Mouse (Mus musculus) kidney, adult 18-20 months (tissue): ENCODE results near the gene Vax2.

Experiments
- DNase-seq: peaks from one replicate; pipeline ENCODE4 v3.0.0; 2021

Gene Vax2

DNA sequence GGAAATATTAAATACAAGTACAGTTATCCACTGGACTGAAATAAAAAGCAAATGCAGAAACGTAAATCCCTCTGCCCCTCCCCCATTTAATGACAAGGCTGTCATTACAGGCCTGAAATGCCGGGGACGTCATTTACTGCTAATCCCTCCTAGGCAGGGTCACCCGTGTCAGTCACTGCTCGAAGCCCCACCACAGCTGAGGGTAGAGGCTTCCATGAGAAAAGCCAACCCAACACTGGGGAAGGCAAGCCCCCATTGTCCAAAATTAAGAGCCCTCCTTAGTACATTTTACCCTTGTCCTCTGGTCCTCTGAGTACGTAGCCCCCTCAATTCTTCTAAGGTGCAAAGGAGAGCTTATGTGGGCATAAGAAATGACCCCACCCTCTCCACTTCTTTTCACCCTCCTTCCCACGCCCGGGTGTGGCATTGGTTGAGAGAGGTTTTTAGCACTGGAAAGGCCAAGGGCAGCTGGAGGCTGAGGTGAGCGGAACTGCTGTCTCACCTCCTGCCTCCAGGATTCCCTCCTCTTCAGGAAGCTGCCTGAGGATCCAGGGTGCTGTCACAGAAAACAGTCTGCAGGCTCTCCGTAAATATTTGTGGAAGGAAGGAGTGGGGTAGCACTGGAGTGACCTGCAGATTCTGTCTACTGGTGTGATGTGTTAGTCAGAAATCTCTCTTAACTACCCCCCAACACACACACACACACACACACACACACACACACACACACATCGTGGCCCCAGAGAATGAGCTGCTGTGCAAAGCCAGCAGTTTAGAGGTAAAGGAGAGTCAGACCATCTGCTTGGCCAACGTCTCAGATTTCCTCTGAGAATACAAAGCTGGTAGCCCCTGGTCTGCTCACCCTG, 2.4 kb downstream of the Vax2 start:
- DNase-seq, result no peak

DNA sequence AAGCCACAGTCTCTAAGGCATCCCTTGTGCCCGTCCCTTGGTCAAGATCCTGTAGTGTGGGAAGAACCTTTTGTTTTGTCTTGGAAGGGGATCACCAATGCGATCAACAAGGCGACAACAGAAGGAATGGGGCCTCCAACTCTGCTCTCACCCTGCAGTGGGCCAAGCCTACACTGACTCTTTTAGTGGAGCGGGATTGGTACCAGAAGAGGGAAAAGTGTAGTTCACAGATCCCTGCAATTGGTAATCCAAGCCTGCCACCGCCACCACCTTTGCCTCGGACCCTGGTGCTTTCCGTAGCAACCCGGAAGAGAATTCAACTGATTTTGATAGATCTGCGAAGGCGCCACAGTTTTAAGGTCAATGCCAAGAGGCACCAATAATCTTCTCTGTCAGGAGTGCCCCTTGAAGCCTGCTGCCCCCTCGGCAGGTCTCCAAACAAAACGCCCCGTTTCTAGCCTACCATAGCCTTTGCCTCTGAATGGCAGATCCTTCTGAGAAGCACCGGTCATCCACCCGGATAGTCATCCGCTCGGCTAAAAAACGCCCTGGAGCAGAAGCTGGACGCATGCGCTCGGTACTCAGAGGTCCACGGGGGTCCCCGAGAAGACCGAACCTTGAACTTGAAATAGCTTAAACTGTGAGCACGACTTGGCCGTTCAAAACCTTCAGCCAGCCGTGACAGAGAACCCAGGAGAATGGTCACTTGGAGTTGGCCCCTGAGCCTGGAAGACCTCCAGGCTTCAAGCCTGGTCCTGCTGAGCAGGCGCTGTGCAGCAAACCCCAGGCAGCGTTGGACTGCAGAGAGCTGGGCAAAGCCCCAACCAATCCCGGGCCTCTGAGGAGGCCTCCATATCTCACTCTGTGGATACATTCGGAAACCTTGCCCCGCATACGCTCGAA, 3.4 kb downstream of the Vax2 start:
- no peak for DNase-seq

DNA sequence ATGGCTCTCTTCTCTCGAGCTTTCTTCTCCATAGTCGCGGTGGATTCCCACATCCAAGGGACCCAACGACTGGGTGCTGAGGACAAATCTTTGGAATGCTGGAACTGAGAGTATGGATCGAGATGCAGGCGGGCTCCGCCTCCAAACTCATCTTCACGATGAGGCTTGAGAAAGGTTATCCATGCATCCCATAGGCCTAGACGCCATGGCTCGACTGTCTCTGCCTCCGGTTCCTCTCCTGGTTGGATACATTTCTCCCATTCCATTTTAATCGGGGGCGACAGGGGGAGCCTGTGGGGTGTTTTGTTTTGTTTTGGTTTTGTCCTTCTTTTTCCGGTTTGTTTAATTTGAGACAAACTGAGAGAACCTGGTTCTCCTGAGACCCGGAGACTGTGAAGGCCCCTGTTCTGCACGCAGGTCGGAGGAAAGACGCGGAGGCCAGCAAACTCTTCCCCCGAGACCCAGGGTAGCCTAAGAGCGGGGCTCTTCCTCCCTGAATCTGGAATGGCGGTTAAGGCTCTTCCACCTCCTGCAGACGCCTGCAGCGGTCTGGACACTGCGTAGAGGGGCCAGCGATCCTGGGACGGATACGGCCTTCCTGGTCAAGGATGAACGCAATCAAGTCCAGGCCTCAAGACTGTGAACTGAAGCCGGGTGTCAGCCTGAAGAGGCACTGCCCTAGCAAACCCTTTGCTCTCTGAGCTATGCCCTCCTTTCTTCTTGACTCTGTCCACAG, 4.6 kb downstream of the Vax2 start:
- DNase-seq, result no peak

DNA sequence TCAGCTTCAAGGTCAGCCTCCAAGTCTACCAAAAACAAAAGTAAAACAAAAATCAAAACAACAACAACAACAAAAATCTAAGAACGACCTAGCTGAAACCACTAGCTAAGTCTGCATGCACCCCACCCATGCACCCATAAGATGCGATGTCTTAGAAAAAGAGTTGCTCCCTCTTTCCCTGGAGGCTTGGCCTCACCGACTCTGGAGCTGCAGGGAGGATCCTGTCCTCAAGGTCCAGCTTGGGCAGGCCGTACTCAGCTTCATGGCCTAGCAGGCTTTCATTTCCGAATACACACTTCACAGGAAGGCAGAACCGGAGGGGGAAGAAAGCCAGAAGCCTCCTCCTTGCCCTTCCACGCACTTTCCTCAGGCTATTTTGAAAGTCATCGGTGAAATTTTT, 6.0 kb downstream of the Vax2 start:
- DNase-seq, result no peak

DNA sequence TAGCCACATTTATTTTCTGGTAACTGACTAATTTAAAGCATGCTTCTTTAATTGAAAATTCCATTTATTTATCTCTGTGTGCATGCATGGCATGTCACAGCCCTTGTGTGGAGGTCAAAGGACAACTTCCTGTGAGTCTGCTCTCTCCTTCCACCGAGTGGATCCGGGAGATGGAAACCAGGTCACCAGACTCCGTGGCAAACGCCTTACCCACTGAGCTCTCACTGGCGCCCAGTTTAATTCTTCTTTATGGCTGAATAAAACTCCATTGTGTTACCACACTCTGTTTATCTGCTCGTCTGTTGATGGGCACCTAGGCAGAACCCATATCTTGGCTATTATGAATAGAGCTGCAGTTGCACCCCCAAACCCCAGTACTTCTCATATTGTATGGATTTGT, 11.5 kb downstream of the Vax2 start:
- DNase-seq, result no peak

DNA sequence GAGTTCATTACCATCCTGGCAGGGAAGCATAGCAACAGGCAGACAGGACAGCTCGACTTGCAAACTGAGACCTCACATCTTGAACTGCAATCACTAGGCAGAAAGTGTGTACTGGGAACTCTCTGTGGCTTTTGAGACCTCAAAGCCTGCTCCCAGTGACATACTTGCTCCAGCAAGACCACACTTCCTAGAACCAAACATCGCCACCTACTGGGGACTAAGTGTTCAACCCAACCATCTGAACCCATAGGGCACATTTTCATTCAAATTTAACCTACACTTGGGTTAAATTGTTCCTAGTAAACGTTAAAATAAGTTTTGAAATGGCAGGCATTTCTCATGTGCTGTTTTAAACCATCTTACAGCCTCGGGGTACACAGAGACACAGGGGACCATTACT, 16.1 kb downstream of the Vax2 start:
- DNase-seq, result no peak

DNA sequence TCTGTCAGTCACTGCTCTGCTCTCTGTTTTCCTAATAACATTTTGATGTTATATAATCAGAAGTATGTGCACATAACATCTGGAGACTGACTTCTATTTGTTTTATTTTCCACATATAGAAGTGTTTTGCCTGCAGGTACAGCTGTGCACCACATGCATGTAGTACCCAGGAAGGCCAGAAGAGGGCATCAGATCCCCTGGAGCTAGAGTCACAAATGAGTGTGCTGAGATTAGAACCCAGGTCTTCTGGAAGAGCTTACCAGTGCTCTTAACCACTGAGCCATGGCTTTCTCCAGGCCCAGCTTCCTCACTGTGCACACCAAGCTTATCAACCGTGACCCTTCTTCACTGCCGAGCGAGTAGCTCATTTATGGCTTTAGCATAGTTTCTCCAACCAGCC, 17.4 kb downstream of the Vax2 start:
- peak; percentile 40 for DNase-seq

DNA sequence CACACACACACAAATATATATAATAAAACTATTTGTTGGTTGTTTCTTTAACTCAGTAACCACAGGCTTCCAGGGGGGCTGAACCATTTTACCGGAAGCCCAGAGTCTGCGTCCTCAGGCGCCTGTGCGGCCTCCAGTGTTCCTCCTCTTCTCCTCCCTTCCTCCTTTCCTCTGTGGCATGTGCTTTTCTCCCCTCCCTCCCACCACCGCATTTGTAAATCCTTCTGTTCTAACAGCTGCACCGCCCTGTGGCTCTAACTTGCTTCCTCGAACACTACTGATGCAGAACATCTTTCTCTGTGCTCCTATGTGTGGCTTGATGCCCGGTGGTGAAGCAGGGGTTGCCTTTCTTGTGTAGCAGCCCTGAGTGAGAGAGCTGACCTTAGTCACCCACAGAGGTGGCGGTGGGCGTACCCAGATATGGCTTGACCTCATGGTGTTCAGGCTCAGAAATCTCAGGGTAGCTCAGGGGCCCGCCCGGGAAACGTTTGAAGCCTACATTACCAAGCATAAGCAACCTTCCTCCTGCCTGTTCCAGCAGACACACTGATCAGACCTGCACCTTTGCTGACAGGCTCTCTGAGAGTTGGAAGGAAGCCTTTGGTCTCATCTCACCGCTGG, 18.4 kb downstream of the Vax2 start:
- DNase-seq, result no peak

DNA sequence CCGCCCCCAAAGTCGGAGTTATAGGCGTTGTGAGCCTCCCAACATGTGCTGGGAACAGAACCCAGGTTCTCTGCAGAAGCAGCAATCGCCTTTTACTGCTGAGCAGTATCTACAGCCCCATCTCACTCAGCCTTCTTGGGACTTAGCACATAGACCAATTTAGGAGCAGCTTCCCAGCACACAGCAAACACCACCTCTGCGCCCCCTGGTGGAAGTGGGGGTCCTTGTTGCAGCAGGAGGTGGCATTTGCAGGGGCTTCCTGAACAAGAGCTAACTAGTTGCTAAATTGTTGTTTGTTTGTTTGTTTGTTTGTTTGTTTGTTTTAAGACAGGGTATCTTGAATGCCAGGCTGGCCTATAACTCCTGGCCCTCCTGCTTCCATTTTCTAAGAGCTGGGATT, 20.1 kb downstream of the Vax2 start:
- DNase-seq, result peak; percentile 78

DNA sequence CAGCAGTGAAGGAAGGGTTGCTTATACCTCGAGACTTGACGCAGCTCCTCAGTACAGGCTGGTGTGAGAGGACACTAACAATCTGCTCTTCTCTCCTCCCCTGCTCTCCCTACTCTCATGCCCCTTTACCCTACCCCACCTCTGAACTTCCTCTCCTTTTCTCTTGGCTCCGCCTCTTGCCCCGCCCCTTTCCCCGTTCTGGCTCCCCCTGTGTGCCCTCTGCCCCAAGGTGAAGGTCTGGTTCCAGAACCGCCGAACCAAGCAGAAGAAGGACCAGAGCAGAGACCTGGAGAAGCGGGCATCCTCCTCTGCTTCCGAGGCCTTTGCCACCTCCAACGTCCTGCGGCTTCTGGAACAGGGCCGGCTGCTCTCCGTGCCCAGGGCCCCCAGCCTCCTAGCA, 26.2 kb downstream of the Vax2 start:
- no peak for DNase-seq

DNA sequence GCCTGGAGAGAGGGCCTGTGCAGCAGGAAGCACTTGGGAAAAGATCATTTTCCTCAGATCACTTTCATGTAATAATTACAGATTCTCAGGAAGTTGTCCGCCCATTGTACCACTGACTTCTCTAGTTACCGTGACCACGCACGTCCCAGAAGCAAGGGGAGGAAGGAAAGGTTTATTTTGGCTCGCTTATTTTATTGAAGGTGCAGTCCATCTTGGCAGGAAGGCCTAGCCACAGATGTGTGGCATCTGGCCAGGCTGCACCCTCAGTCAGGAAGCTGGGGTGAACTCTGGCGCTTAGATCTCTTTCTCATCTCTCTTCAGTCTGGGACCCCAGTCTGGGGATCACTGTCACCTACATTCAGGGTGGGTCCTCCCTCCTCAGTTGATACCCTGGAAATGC, 27.5 kb downstream of the Vax2 start:
- DNase-seq, result no peak

DNA sequence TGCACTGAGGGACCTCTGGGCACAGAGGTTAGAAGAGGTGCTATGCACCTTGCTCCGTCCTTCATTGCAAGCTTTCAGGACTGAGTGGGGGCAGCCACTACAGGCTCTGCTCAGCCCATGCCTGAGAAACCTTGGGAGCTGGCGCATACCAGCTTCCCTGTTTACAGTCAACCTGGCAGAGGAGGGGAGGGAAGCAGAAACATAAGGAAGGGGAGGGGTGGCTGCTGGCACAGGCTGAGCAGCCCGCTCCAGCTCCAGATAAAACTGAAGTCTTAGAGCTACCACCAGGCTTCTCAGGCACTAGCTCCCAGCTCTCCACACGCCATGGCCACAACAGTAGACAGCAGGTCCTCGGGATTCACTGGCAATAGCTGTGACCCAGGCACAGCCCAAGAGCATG, 31.7 kb downstream of the Vax2 start, which contains the start of gene Atp6v1b1:
Gene Atp6v1b1, plus strand, starts transcription at position 230 of the 400 bp plus-strand sequence.
- DNase-seq, result peak; percentile 37

DNA sequence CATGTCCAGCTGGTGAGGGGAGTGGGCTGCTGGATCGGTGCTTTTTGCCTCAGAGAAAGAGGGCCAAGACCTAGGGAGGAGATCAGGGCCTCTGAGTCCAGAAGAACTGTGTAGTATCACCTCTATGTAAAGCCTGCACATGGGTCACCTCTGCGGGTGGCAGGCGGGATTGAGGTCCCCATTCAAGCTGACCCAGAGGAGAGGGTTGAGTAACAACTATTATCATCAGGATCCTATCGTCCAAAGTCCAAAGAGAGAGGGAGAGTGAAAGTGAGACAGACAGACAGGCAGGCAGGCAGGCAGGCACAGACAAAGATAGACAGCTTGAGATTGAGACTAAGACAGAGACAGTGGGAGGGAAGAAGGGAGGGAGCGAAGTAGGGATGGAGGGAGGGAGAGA, 32.1 kb downstream of the Vax2 start:
- peak; percentile 12 for DNase-seq

DNA sequence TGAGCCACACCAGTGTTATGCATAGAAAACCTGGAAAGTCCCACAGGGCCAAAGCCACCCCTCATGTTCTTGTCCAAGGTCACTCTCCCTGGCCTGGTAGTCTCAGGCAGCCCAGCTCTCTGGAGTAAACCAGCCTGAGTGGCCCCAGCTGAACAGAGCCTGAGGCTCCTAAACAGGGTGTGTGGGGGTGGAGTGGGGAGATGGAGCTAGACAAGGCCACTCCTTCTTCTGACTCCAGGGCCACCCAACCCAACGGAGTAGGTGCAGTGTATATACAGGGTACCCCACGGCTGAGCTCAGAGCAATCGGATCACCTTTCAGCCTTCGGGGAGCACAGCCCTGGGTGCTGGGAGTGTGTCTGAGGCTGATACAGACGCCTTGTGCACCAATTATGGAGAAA, 33.1 kb downstream of the Vax2 start:
- no peak for DNase-seq

DNA sequence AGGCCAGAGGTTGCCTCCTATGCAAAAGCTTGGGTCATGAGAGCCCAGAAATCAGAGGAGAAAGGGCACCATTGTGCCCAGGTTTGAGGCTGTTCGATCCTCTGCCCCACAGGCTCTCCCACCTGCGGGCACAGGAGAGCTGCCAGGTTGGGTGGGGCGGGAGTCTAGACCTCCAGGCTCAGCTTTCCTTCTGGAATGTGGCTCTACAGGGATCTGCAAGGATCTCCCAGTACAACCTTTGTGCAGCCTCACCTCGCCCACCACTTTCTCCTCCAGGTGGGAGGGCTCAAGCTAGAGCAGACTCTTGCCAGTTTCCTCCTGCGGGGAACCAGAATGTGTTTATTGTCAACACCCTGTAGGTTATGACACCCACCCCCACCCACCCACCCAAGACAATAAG, 33.5 kb downstream of the Vax2 start:
- no peak for DNase-seq

DNA sequence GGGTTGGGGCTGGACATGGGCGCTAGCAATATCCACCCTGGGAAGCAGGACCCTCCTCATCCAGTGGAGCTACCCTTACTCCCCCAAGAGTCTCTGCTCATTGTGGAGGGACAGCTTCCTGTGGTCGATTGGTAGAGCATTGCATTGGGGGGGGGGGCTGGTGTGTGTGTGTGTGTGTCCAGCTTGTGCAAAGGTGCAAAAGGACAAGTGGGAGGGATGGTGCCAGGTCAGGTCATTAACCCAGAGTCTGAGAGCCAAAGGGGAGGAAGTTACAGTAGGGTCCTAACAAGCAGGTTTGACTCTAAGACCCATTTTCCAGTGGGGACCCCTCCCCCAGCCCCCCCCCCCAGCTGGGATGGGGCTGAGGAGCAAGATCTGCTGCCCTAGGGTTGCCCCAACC, 34.4 kb downstream of the Vax2 start:
- no peak for DNase-seq

DNA sequence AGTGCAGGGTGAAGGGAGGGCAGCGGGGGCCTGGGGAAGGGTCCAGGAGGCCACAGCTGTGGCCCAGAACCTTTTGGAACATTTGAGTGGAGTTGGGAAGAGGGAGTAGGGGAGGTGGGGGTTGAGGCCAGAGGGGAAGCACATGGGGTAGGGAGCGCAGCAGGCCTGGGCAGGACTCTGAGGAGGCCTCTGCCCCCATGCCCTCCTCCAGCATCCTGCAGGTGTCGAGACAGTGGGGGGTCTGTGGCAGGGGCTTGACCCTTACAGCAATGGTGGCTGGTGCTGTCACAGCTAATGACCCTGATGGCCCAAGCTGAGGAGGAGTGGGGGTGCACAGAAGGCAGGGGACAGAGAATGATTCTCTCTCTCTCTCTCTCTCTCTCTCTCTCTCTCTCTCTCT, 38.2 kb downstream of the Vax2 start:
- DNase-seq, result no peak

DNA sequence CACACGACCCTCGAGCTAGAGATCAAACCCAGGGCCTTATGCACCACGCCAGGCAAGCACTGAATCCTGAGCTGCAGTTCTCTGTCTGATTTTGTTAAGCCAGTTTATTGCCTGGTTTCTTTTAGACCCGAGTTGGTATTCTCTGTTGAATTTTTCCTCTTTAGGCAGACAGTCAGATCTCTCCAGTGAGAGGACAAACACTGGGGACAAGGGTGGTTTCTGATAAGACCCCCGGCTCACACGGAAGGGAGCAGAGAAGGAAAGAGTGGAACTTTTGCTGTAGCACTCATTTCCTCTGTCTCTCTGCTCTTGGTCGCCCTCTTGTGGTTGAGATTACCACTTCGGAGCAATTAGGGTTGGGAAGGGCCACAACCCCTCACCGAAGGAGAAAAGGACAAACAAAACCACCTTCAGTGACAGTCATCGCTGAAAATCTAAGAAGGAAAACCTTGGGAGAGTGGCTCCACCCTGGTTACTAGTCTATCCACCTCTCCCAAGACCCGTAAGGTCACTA, 39.2 kb downstream of the Vax2 start:
- DNase-seq, result peak; percentile 65

DNA sequence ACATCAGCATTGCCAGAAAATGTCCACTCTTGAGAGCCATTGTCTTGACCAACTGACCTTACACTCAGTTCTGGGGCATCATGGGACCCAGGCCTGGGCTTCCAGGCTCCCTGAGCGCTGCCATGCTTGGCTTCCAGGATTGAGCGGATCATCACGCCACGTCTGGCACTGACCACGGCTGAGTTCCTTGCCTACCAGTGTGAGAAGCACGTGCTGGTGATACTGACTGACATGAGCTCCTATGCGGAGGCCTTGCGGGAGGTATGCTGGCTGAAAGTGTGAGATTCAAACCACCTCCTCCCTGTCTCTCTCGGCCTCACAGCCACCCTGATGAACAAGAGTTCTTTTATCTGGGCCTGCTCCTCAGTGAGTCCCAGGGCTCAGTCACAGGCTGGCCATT, 45.0 kb downstream of the Vax2 start:
- no peak for DNase-seq

DNA sequence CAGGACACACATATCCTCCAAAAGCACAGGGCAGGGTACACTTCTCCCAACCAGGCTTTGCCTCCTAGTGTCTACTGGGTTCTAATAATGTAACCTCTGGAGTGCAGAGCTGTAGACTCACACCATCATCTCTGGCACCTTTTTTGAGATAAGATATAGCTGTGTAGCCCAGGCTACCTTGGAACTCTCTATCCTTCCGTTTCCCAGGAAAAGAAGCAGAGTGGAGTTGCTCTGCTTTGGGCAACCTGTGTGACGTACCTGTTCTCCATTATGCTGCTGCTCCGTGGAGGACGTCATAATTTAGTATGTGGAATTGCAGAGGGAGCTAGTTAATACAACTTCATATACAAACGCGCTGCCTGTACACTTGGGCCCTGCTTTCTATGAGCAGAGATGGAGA, 51.3 kb downstream of the Vax2 start, which contains the start of gene Ankrd53:
Gene Ankrd53, plus strand, starts transcription at position 301 of the 400 bp plus-strand sequence.
- DNase-seq, result no peak

DNA sequence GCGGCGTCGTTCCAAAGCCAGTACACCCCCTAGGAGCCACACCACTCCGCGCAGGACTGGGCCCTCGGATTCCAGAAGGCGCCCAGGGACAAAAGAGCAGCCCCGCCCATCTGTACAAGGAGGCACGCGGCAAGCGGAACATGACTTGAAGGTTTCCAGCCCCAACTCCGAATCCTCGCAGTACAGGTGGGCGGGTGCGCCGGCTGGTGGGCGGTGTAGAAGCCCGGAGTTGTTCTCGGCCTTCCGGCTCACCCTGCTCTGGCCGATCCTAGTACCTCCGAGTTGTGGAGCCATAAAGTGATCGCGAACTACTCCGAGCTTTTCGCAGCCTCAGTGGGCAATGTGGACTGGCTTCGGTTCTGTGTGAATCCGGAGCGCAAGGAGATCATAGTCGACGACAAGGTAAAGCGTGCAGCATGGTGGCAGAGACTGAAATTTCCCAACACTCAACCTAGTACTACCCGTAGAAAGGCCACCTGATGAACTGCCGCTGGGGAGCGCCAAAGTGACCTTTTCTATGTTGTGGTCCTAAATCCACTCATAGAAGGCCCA, 51.9 kb downstream of the Vax2 start:
- peak; percentile 36 for DNase-seq

DNA sequence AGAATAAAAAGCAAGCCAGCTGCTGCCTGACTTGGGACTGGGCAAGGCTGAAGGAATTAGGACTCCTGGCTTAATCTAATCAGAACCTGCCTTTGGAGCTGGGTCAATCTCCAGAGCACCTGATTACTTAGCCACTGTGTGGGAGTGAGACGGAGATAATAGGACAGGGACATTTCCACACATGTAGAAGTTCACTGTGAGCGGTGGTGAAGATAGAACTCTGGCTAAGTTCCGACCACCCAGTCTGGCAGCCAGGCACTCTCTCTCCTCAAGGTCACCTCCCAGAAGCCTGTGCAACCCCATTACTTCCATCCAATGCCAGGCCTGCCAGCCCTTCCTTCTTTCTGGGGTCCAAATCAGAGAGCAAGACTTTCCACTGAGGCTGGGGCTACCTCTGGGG, 55.9 kb downstream of the Vax2 start:
- DNase-seq, result no peak
